Mouse (Mus musculus) MEL (cell line): ENCODE data around the gene Ostm1. TPM values are rescaled to one million over a fixed set of nuclear protein-coding genes. Genes with fewer than 3 reads are reported as not detected.

ENCODE experiments used
- DNase-seq: peaks from one replicate; pipeline ENCODE4 v3.0.0; 2011; ENCODE audit warnings: low read depth, low spot score
- H3K27ac ChIP-seq: 2 replicates; pipeline ENCODE4 v1.5.1; 2012; ENCODE audit warnings: low read depth, mild to moderate bottlenecking, control low read depth, low read length, moderate library complexity; ENCODE audit not compliant: control insufficient read depth
- H3K27me3 ChIP-seq, 2 experiments: fragments of 150-350 bp in 1 of 2; sonication (generic) in 1 of 2; 2 replicates each; pipeline ENCODE4 v1.6.1; 2012; ENCODE audit warnings: low read length in 2 of 2, mild to moderate bottlenecking in 2 of 2, improper control_type of control experiment in 1 of 2, moderate library complexity in 1 of 2; ENCODE audit not compliant: insufficient read depth in 2 of 2, control insufficient read depth in 1 of 2
- H3K36me3 ChIP-seq, 2 experiments: 2 replicates each; pipeline ENCODE4 v1.6.1; 2012 to 2014; ENCODE audit warnings: low read length in 2 of 2, improper control_type of control experiment in 1 of 2, inconsistent platforms in 1 of 2, mild to moderate bottlenecking in 1 of 2; ENCODE audit not compliant: insufficient read depth in 2 of 2, control insufficient read depth in 1 of 2
- H3K4me1 ChIP-seq, 2 experiments: fragments of 150-350 bp in 1 of 2; sonication (generic) in 1 of 2; 2 replicates each; pipeline ENCODE4 v1.6.1; 2012; ENCODE audit warnings: low read length in 2 of 2, improper control_type of control experiment in 1 of 2, mild to moderate bottlenecking in 1 of 2; ENCODE audit not compliant: insufficient read depth in 2 of 2, control insufficient read depth in 1 of 2
- H3K4me3 ChIP-seq, 2 experiments: fragments of 150-350 bp in 1 of 2; sonication (generic) in 1 of 2; 2 replicates each; pipeline ENCODE4 v1.5.1; 2012; ENCODE audit warnings: low read depth in 2 of 2, low read length in 2 of 2, mild to moderate bottlenecking in 2 of 2, moderate library complexity in 2 of 2, control low read depth in 1 of 2, improper control_type of control experiment in 1 of 2; ENCODE audit not compliant: control insufficient read depth in 1 of 2, insufficient read depth in 1 of 2
- H3K79me2 ChIP-seq: 2 replicates; pipeline ENCODE4 v1.6.1; 2012; ENCODE audit warnings: mild to moderate bottlenecking, low read length, moderate library complexity; ENCODE audit not compliant: control insufficient read depth, poor library complexity, insufficient read depth
- H3K9ac ChIP-seq: 2 replicates; pipeline ENCODE4 v1.6.1; 2012; ENCODE audit warnings: low read depth, mild to moderate bottlenecking, control low read depth, low read length, moderate library complexity; ENCODE audit not compliant: control insufficient read depth, poor library complexity, severe bottlenecking
- H3K9me3 ChIP-seq: fragments of 150-350 bp; sonication (generic); replicated peaks from 2 replicates; pipeline ENCODE4 v1.6.1; 2012; ENCODE audit warnings: mild to moderate bottlenecking, low read length, improper control_type of control experiment, moderate library complexity; ENCODE audit not compliant: insufficient read depth
- BHLHE40 ChIP-seq: IDR thresholded peaks from 2 replicates; pipeline ENCODE4 v1.6.1; 2012; ENCODE audit warnings: low read depth, mild to moderate bottlenecking, inconsistent platforms, low read length, improper control_type of control experiment, borderline replicate concordance
- CHD2 ChIP-seq: IDR thresholded peaks from 2 replicates; pipeline ENCODE4 v1.6.1; 2011; ENCODE audit warnings: low read length, improper control_type of control experiment
- CTCF ChIP-seq, 3 experiments: IDR thresholded peaks in 2 of 3; conservative IDR thresholded peaks in 1 of 3; 2 replicates each; pipeline ENCODE4 v1.5.1; 2011 to 2012; ENCODE audit warnings: low read length in 3 of 3, low read depth in 2 of 3, mild to moderate bottlenecking in 2 of 3, improper control_type of control experiment in 1 of 3, inconsistent platforms in 1 of 3, mixed read lengths in 1 of 3, moderate library complexity in 1 of 3; ENCODE audit not compliant: control insufficient read depth in 1 of 3, insufficient read depth in 1 of 3, poor library complexity in 1 of 3, severe bottlenecking in 1 of 3
- E2F4 ChIP-seq: IDR thresholded peaks from 2 replicates; pipeline ENCODE4 v1.6.1; 2011; ENCODE audit warnings: low read depth, low read length, improper control_type of control experiment, borderline replicate concordance
- ELF1 ChIP-seq: IDR thresholded peaks from 2 replicates; pipeline ENCODE4 v1.6.1; 2014; ENCODE audit warnings: low read depth, mild to moderate bottlenecking, inconsistent platforms, low read length, improper control_type of control experiment, moderate library complexity
- ETS1 ChIP-seq: IDR thresholded peaks from 2 replicates; pipeline ENCODE4 v1.6.1; 2012; ENCODE audit warnings: low read depth, mild to moderate bottlenecking, inconsistent platforms, low read length, improper control_type of control experiment, moderate library complexity
- GABPA ChIP-seq: IDR thresholded peaks from 2 replicates; pipeline ENCODE4 v1.6.1; 2012; ENCODE audit warnings: low read depth, mild to moderate bottlenecking, inconsistent platforms, low read length, improper control_type of control experiment, moderate library complexity
- KAT2A ChIP-seq: conservative IDR thresholded peaks from 2 replicates; pipeline ENCODE4 v1.6.1; 2012; ENCODE audit warnings: low read depth, low read length, improper control_type of control experiment, inconsistent platforms
- MAFK ChIP-seq: IDR thresholded peaks from 2 replicates; pipeline ENCODE4 v1.6.1; 2011; ENCODE audit warnings: low read depth, mild to moderate bottlenecking, low read length, improper control_type of control experiment, borderline replicate concordance
- MAX ChIP-seq: IDR thresholded peaks from 2 replicates; pipeline ENCODE4 v1.6.1; 2011; ENCODE audit warnings: low read length, improper control_type of control experiment
- MEF2A ChIP-seq: IDR thresholded peaks from 2 replicates; pipeline ENCODE4 v1.6.1; 2014; ENCODE audit warnings: low read depth, mild to moderate bottlenecking, inconsistent platforms, low read length, improper control_type of control experiment; ENCODE audit not compliant: poor library complexity, insufficient replicate concordance, severe bottlenecking; ENCODE audit errors: extremely low read depth
- MXI1 ChIP-seq: IDR thresholded peaks from 2 replicates; pipeline ENCODE4 v1.6.1; 2011; ENCODE audit warnings: mild to moderate bottlenecking, low read depth, low read length, improper control_type of control experiment
- MYB ChIP-seq: IDR thresholded peaks from 2 replicates; pipeline ENCODE4 v1.6.1; 2011; ENCODE audit warnings: mild to moderate bottlenecking, low read depth, low read length, improper control_type of control experiment
- MYC ChIP-seq: IDR thresholded peaks from 2 replicates; pipeline ENCODE4 v1.6.1; 2011; ENCODE audit warnings: low read depth, mild to moderate bottlenecking, low read length, improper control_type of control experiment, moderate library complexity
- POLR2A ChIP-seq, 2 experiments: IDR thresholded peaks; 2 replicates each; pipeline ENCODE4 v1.6.1; 2011 to 2012; ENCODE audit warnings: low read length in 2 of 2, mild to moderate bottlenecking in 2 of 2, control low read depth in 1 of 2, improper control_type of control experiment in 1 of 2, low read depth in 1 of 2, moderate library complexity in 1 of 2; ENCODE audit not compliant: control insufficient read depth in 1 of 2, insufficient read depth in 1 of 2, poor library complexity in 1 of 2
- POLR2AphosphoS2 ChIP-seq: IDR thresholded peaks from 2 replicates; pipeline ENCODE4 v1.6.1; 2011; ENCODE audit warnings: low read length, improper control_type of control experiment
- POLR2AphosphoS5 ChIP-seq: IDR thresholded peaks from 2 replicates; pipeline ENCODE4 v1.6.1; 2012; ENCODE audit warnings: low read depth, borderline replicate concordance, mild to moderate bottlenecking, inconsistent platforms, low read length, moderate library complexity, mixed read lengths
- SIN3A ChIP-seq: IDR thresholded peaks from 2 replicates; pipeline ENCODE4 v1.6.1; 2012; ENCODE audit warnings: low read length, improper control_type of control experiment, inconsistent platforms
- SMC3 ChIP-seq: IDR thresholded peaks from 2 replicates; pipeline ENCODE4 v1.6.1; 2011; ENCODE audit warnings: low read depth, low read length, improper control_type of control experiment
- ZC3H11A ChIP-seq: IDR thresholded peaks from 2 replicates; pipeline ENCODE4 v1.6.1; 2012; ENCODE audit warnings: low read depth, mild to moderate bottlenecking, inconsistent platforms, low read length, improper control_type of control experiment
- ZKSCAN1 ChIP-seq: IDR thresholded peaks from 2 replicates; pipeline ENCODE4 v1.6.1; 2012; ENCODE audit warnings: low read depth, mild to moderate bottlenecking, inconsistent platforms, low read length, improper control_type of control experiment, moderate library complexity
- ZMIZ1 ChIP-seq: IDR thresholded peaks from 2 replicates; pipeline ENCODE4 v1.6.1; 2012; ENCODE audit warnings: low read depth, mild to moderate bottlenecking, inconsistent platforms, low read length, improper control_type of control experiment, moderate library complexity
- polyA plus RNA-seq, 2 experiments: library from polyadenylated mRNA; stranded (reverse) in 1 of 2; unstranded in 1 of 2; fragments of >175 nt in 1 of 2; fragments of >200 nt in 1 of 2; gene quantifications; 2 replicates each; pipeline versions ENCODE4 v1.2.1 to v1.2.4; 2012; ENCODE audit warnings: low replicate concordance in 2 of 2, low read depth in 1 of 2; ENCODE audit not compliant: insufficient read length in 2 of 2, insufficient read depth in 1 of 2, missing spikeins in 1 of 2
- total RNA-seq: library from RNA; depleted of rRNA; stranded (reverse); fragments of 300-350 nt; gene quantifications from 2 replicates; pipeline ENCODE4 v1.2.3, GENCODE M21; 2012

The Ostm1 gene
- total and polyA plus RNA-seq, 3 experiments = 13.9 to 17.5 TPM; not detected in 1

GRCm38 (mm10) chr10:42583902-42584435, 347 bp downstream of the Ostm1 start:
- no peak for DNase-seq
- H3K4me1 ChIP-seq = no peaks in the 10 kb centered on the region
- no peaks in the 10 kb centered on the region for H3K79me2 ChIP-seq
- no peak for TF ChIP-seq MAX
- TF ChIP-seq KAT2A = no peak
- no peak for TF ChIP-seq POLR2AphosphoS5
- TF ChIP-seq MAFK = no peak
- no peak for TF ChIP-seq POLR2A (IDR thresholded peaks at IDR 0.05; ENCODE audit: control insufficient read depth in 1 of 2, insufficient read depth in 1 of 2, low read depth in 1 of 2, low read length in 2 of 2, poor library complexity in 1 of 2)
- TF ChIP-seq MEF2A = no peak
- no peak for TF ChIP-seq ZKSCAN1
- no peak for TF ChIP-seq MYB
- TF ChIP-seq E2F4 = no peak
- TF ChIP-seq MXI1 = no peak
- TF ChIP-seq ELF1 = no peak
- TF ChIP-seq MYC = no peak
- TF ChIP-seq BHLHE40 = no peak
- peaks cover 0 to 3% of the 10 kb centered on the region in 2 experiments; a peak in 3 of 4 replicates for H3K27me3 ChIP-seq
- H3K36me3 ChIP-seq = no peaks in the 10 kb centered on the region
- no peaks in the 10 kb centered on the region for H3K9me3 ChIP-seq
- no peak overlapping the region for H3K4me3 ChIP-seq
- H3K9ac ChIP-seq = no peak overlapping the region
- no peak overlapping the region for H3K27ac ChIP-seq

DNA sequence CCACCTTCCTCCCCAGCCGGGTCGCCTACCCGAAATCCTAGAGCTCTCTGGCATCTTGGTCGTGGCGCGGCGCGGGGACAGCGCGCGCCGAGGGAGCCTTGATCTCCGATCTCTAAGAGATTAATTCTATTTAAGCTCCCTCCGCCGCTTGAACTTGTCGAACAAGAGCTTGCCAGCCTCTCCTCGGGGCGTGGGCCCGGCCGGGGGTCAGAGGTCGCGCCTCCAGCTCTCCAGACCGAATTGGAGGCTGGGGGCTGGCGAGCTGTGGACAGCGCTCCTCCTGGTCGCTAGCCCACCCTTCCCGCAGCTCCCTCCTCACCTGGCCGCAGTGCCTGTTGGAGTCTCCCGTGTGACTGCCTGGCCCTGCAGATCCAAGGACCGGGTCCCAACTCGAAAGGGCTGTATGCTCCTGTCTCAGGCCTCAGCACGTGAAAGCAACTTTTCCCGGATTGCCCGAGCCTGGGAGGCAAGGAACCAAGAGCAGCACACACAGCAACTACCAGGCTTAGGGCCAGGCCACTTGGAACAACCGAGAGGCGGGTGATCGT, 888 bp downstream of the Ostm1 start:
- no peaks in the 10 kb centered on the region for H3K9me3 ChIP-seq
- DNase-seq = no peak
- H3K27me3 ChIP-seq = peaks cover 0 to 3% of the 10 kb centered on the region in 2 experiments; a peak in 3 of 4 replicates
- no peaks in the 10 kb centered on the region for H3K79me2 ChIP-seq
- no peak overlapping the region for H3K27ac ChIP-seq
- no peak for TF ChIP-seq ETS1
- no peak overlapping the region for H3K9ac ChIP-seq
- no peaks in the 10 kb centered on the region for H3K4me1 ChIP-seq
- H3K36me3 ChIP-seq = no peaks in the 10 kb centered on the region
- no peak overlapping the region for H3K4me3 ChIP-seq

DNA sequence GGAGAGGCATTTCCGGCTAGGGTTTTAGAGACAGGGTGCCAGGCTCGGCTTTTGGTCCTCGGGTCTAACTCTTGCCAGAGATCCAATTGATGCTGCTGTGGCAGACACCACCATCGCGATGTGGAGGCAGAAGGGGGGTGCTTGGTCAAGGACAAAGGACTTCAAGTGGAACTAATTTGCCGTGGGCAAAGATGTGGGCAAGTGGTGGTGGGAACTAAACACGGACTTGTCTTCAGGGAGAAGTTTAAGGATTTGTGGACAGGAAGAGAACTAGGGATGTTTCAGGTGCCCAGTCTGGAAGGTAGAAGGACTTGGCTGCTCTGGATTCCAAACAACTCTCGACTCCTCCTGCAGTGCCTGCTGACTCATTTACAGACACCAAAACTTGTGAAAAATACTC, 1.5 kb downstream of the Ostm1 start:
- Histone ChIP-seq H3K36me3 (no peaks in the 10 kb centered on the region), H3K79me2 (no peaks in the 10 kb centered on the region), H3K4me1 (no peaks in the 10 kb centered on the region), H3K9me3 (no peaks in the 10 kb centered on the region), H3K9ac (no peak overlapping the region), H3K27ac (no peak overlapping the region), H3K27me3 (peaks cover 0 to 3% of the 10 kb centered on the region in 2 experiments), H3K4me3 (no peak overlapping the region)
- DNase-seq = no peak
- TF ChIP-seq ZMIZ1 (no peak), ZC3H11A (no peak), MAX (no peak), ETS1 (no peak), ZKSCAN1 (no peak), SIN3A (no peak), MEF2A (no peak), CTCF (IDR thresholded peaks at IDR 0.05 in 2 of 3, conservative IDR thresholded peaks at IDR 0.05 in 1 of 3; ENCODE audit: control insufficient read depth in 1 of 3, insufficient read depth in 1 of 3, low read depth in 2 of 3, low read length in 3 of 3, poor library complexity in 1 of 3, severe bottlenecking in 1 of 3) (no peak), SMC3 (no peak), ELF1 (no peak), POLR2AphosphoS2 (no peak), MXI1 (no peak), CHD2 (no peak), MYC (no peak), GABPA (no peak), KAT2A (no peak)
